Mouse (Mus musculus): ENCODE data around the gene Gm21897. TPM values are rescaled to one million over a fixed set of nuclear protein-coding genes. Genes with fewer than 3 reads are reported as not detected.
"Not testable (repeated sequence)": the region's sequence is repeated elsewhere in the genome, so short reads cannot be mapped to it uniquely, and the experiment has no call there.

The Gm21897 gene
- polyA plus RNA-seq (2015; fragmentation: Nextera tagmentation; extraction: Ambion mirVana) = not detected in 2 replicates

DNA sequence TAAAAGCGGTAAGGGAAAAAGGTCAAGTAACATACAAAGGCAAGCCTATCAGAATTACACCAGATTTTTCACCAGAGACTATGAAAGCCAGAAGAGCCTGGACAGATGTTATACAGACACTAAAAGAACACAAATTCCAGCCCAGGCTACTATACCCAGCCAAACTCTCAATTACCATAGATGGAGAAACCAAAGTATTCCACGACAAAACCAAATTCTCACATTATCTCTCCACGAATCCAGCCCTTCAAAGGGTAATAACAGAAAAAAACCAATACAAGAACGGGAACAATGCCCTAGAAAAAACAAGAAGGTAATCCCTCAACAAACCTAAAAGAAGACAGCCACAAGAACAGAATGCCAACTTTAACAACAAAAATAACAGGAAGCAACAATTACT lies at the start of gene Gm21897:
Gm21897 (plus strand) TSS at position 301 of the 400 bp plus-strand sequence.
- H3K27me3 ChIP-seq (replicated peaks; ENCODE audit: control insufficient read depth, insufficient read depth, low read length); H3K4me3 ChIP-seq (ENCODE audit: low read depth, low read length); H3K4me1 ChIP-seq (replicated peaks; ENCODE audit: control insufficient read depth, insufficient read depth, low read length); H3K36me3 ChIP-seq (ENCODE audit: control insufficient read depth, insufficient read depth); H3K4me2 ChIP-seq (replicated peaks; ENCODE audit: low read depth); H3K27ac ChIP-seq (ENCODE audit: low read depth, low read length); ATAC-seq; H3K9me3 ChIP-seq (ENCODE audit: control insufficient read depth); H3K9ac ChIP-seq (ENCODE audit: low read depth, low read length): not testable (repeated sequence)
- WGBS = no CpG with 5 or more reads among the region's 4 CpGs

- Histone ChIP-seq H3K9me3 (ENCODE audit: control insufficient read depth) (no peaks in the 10 kb centered on the region), H3K4me2 (replicated peaks; ENCODE audit: low read depth) (no peak overlapping the region), H3K27ac (ENCODE audit: low read depth, low read length) (no peak overlapping the region), H3K27me3 (replicated peaks; ENCODE audit: control insufficient read depth, insufficient read depth, low read length) (no peaks in the 10 kb centered on the region), H3K4me1 (replicated peaks; ENCODE audit: control insufficient read depth, insufficient read depth, low read length) (no peaks in the 10 kb centered on the region), H3K9ac (ENCODE audit: low read depth, low read length) (no peak overlapping the region), H3K4me3 (ENCODE audit: low read depth, low read length) (no peak overlapping the region), H3K36me3 (ENCODE audit: control insufficient read depth, insufficient read depth) (no peaks in the 10 kb centered on the region)
- 54% methylated on average over 1 of the region's 1 CpGs for WGBS
- no peak for TF ChIP-seq CTCF (IDR thresholded peaks at IDR 0.05; ENCODE audit: low read depth)
- ATAC-seq = no peak
Observed at GRCm38 (mm10) chr16:15272291-15272690, 45.0 kb upstream of the Gm21897 start.

DNA sequence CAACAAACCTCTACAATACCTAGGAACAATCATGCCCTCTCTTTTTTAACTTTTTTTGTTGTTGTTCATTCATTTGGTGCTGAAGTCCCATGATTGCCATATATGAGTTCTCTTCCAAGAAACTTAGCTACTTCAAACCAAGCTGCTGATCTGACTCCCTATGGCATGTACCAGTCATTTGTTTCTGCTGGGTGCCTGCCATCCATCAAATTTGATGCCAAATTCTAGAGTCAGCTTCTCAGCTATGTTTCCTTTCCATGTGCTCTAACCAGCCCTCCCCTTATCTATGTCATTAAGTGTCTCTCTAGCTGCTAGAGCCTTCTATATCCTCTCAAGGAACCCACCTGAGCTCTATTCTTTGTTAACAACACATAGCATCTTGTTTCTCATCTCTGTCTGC lies 39.8 kb upstream of the Gm21897 start:
- Histone ChIP-seq H3K27me3 (replicated peaks; ENCODE audit: control insufficient read depth, insufficient read depth, low read length) (no peaks in the 10 kb centered on the region), H3K36me3 (ENCODE audit: control insufficient read depth, insufficient read depth) (no peaks in the 10 kb centered on the region), H3K9ac (ENCODE audit: low read depth, low read length) (no peak overlapping the region), H3K27ac (ENCODE audit: low read depth, low read length) (no peak overlapping the region), H3K4me3 (ENCODE audit: low read depth, low read length) (no peak overlapping the region), H3K9me3 (ENCODE audit: control insufficient read depth) (no peaks in the 10 kb centered on the region), H3K4me1 (replicated peaks; ENCODE audit: control insufficient read depth, insufficient read depth, low read length) (no peaks in the 10 kb centered on the region), H3K4me2 (replicated peaks; ENCODE audit: low read depth) (no peak overlapping the region)
- no peak for ATAC-seq
- no peak for TF ChIP-seq CTCF (IDR thresholded peaks at IDR 0.05; ENCODE audit: low read depth)

GRCm38 (mm10) chr16:15293041-15293440 lies 24.2 kb upstream of the Gm21897 start:
- 70% methylated on average over 3 of the region's 3 CpGs for WGBS
- H3K36me3 ChIP-seq (ENCODE audit: control insufficient read depth, insufficient read depth) = no peaks in the 10 kb centered on the region

GRCm38 (mm10) chr16:15294289-15294688 lies 23.0 kb upstream of the Gm21897 start:
- Histone ChIP-seq H3K27ac (ENCODE audit: low read depth, low read length) (no peak overlapping the region), H3K27me3 (replicated peaks; ENCODE audit: control insufficient read depth, insufficient read depth, low read length) (no peaks in the 10 kb centered on the region), H3K4me2 (replicated peaks; ENCODE audit: low read depth) (no peak overlapping the region), H3K9ac (ENCODE audit: low read depth, low read length) (no peak overlapping the region), H3K4me3 (ENCODE audit: low read depth, low read length) (no peak overlapping the region), H3K36me3 (ENCODE audit: control insufficient read depth, insufficient read depth) (no peaks in the 10 kb centered on the region), H3K4me1 (replicated peaks; ENCODE audit: control insufficient read depth, insufficient read depth, low read length) (no peaks in the 10 kb centered on the region), H3K9me3 (ENCODE audit: control insufficient read depth) (no peaks in the 10 kb centered on the region)
- ATAC-seq = no peak
- no peak for TF ChIP-seq CTCF (IDR thresholded peaks at IDR 0.05; ENCODE audit: low read depth)
- 86% methylated on average over 1 of the region's 1 CpGs for WGBS

More at GRCm38 (mm10) chr16:15293041-15293440, 24.2 kb upstream of the Gm21897 start:
- ATAC-seq = no peak
- H3K4me3 ChIP-seq (ENCODE audit: low read depth, low read length) = no peak overlapping the region
- no peaks in the 10 kb centered on the region for H3K4me1 ChIP-seq (replicated peaks; ENCODE audit: control insufficient read depth, insufficient read depth, low read length)
- H3K27ac ChIP-seq (ENCODE audit: low read depth, low read length) = no peak overlapping the region
- no peak overlapping the region for H3K4me2 ChIP-seq (replicated peaks; ENCODE audit: low read depth)
- no peak overlapping the region for H3K9ac ChIP-seq (ENCODE audit: low read depth, low read length)
- H3K9me3 ChIP-seq (ENCODE audit: control insufficient read depth) = no peaks in the 10 kb centered on the region
- no peaks in the 10 kb centered on the region for H3K27me3 ChIP-seq (replicated peaks; ENCODE audit: control insufficient read depth, insufficient read depth, low read length)
- no peak for TF ChIP-seq CTCF (IDR thresholded peaks at IDR 0.05; ENCODE audit: low read depth)

- ATAC-seq = no peak
- peak; percentile 59 for TF ChIP-seq CTCF (IDR thresholded peaks at IDR 0.05; ENCODE audit: low read depth)
Observed at GRCm38 (mm10) chr16:15294911-15295659, 22.2 kb upstream of the Gm21897 start.

More at GRCm38 (mm10) chr16:15294911-15295659, 22.2 kb upstream of the Gm21897 start:
- H3K9ac ChIP-seq (ENCODE audit: low read depth, low read length) = no peak overlapping the region
- WGBS = 69% methylated on average over 8 of the region's 8 CpGs
- no peak overlapping the region for H3K27ac ChIP-seq (ENCODE audit: low read depth, low read length)
- no peaks in the 10 kb centered on the region for H3K36me3 ChIP-seq (ENCODE audit: control insufficient read depth, insufficient read depth)
- H3K4me3 ChIP-seq (ENCODE audit: low read depth, low read length) = no peak overlapping the region
- no peaks in the 10 kb centered on the region for H3K4me1 ChIP-seq (replicated peaks; ENCODE audit: control insufficient read depth, insufficient read depth, low read length)
- no peak overlapping the region for H3K4me2 ChIP-seq (replicated peaks; ENCODE audit: low read depth)
- H3K9me3 ChIP-seq (ENCODE audit: control insufficient read depth) = no peaks in the 10 kb centered on the region
- H3K27me3 ChIP-seq (replicated peaks; ENCODE audit: control insufficient read depth, insufficient read depth, low read length) = no peaks in the 10 kb centered on the region
